Mouse (Mus musculus) heart, embryonic 14.5 days (tissue): ENCODE results near the gene Mrpl45. TPM values are rescaled to one million over a fixed set of nuclear protein-coding genes. Genes with fewer than 3 reads are reported as not detected.
A peak's percentile ranks its signal among the peaks of the same experiment; 100 is the strongest.

Source experiments
- ATAC-seq: fragments of 200-750 bp; cut with Nextera tagmentation; 2 replicates; pipeline ENCODE4 v1.8.0; 2017; ENCODE audit warnings: low read depth, moderate TSS enrichment; ENCODE audit not compliant: insufficient number of reproducible peaks, insufficient read depth, low FRiP score
- H3K27ac ChIP-seq, 2 experiments: fragments of 200-500 bp in 1 of 2; fragments of 300-500 bp in 1 of 2; sonication (generic) in 1 of 2; replicated peaks in 1 of 2; 2 replicates each; pipeline ENCODE4 v1.5.1; 2012 to 2014; ENCODE audit warnings: low read depth in 2 of 2, low read length in 2 of 2, control low read depth in 1 of 2, mild to moderate bottlenecking in 1 of 2, mixed read lengths in 1 of 2; ENCODE audit not compliant: control insufficient read depth in 1 of 2, insufficient read depth in 1 of 2
- H3K27me3 ChIP-seq: fragments of 300-500 bp; sonication (generic); 2 replicates; pipeline ENCODE4 v1.6.1; 2014; ENCODE audit warnings: mild to moderate bottlenecking, low read length, control low read depth; ENCODE audit not compliant: control insufficient read depth, insufficient read depth
- H3K36me3 ChIP-seq: fragments of 300-500 bp; sonication (generic); 2 replicates; pipeline ENCODE4 v1.6.1; 2014; ENCODE audit warnings: mild to moderate bottlenecking, control low read depth, low read length, mixed read lengths; ENCODE audit not compliant: control insufficient read depth, insufficient read depth
- H3K4me1 ChIP-seq, 2 experiments: fragments of 200-500 bp in 1 of 2; fragments of 300-500 bp in 1 of 2; sonication (generic) in 1 of 2; 2 replicates each; pipeline ENCODE4 v1.6.1; 2012 to 2014; ENCODE audit warnings: low read length in 2 of 2, control low read depth in 1 of 2, mixed read lengths in 1 of 2; ENCODE audit not compliant: control insufficient read depth in 2 of 2, insufficient read depth in 2 of 2
- H3K4me2 ChIP-seq: fragments of 300-500 bp; sonication (generic); 2 replicates; pipeline ENCODE4 v1.6.1; 2014; ENCODE audit warnings: mild to moderate bottlenecking, low read length
- H3K4me3 ChIP-seq, 2 experiments: fragments of 200-500 bp in 1 of 2; fragments of 300-500 bp in 1 of 2; sonication (generic) in 1 of 2; 2 replicates each; pipeline ENCODE4 v1.5.1; 2012 to 2014; ENCODE audit warnings: low read length in 2 of 2, mild to moderate bottlenecking in 2 of 2, control low read depth in 1 of 2, low read depth in 1 of 2, moderate library complexity in 1 of 2; ENCODE audit not compliant: control insufficient read depth in 1 of 2, insufficient read depth in 1 of 2
- H3K9ac ChIP-seq: fragments of 300-500 bp; sonication (generic); 2 replicates; pipeline ENCODE4 v1.6.1; 2014; ENCODE audit warnings: mild to moderate bottlenecking, low read length
- H3K9me3 ChIP-seq: fragments of 300-500 bp; sonication (generic); 2 replicates; pipeline ENCODE4 v1.6.1; 2016; ENCODE audit warnings: low read length, control low read depth; ENCODE audit not compliant: control insufficient read depth
- WGBS: fragments of 180-500 bp; shearing (Covaris S2); extraction: QIAGEN DNeasy Blood & Tissue Kit; methylation state at CpG from one replicate; pipeline ENCODE4 v1.1.7; 2014; 5-methylcytosine and 5-hydroxymethylcytosine counted together
- polyA plus RNA-seq: library from polyadenylated mRNA; unstranded; fragments of >200 nt; fragmentation: Nextera tagmentation; extraction: Ambion mirVana; gene quantifications from 2 replicates; pipeline ENCODE4 v1.2.1, GENCODE M21; 2014

The Mrpl45 gene
- polyA plus RNA-seq, 1 experiment from 2014 or later: 59.2 TPM

DNA sequence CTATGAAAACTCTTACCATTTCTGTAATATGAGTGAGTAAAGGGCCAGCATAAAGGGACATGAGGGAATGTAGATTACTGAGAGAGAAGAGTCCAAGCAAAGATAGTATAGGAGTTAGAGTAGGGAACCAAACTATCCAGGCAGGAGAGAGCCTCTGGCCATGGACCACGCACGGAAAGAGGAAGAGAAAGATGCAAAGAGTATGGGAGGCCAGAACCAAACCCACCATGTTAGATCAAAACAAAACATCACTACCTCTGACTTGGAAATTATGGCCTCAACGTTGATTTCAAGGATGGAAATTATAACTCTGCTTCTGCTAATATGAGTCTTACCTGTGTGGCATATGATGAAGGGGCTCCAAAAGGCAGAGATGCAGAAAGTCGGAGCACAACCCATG, 30.7 kb upstream of the Mrpl45 start:
- no peak overlapping the region for H3K4me2 ChIP-seq
- H3K9ac ChIP-seq: no peak overlapping the region
- H3K9me3 ChIP-seq: no peaks in the 10 kb centered on the region
- ATAC-seq: no peak
- WGBS: 76% methylated on average over 4 of the region's 4 CpGs
- H3K36me3 ChIP-seq: no peaks in the 10 kb centered on the region
- H3K4me3 ChIP-seq: no peak overlapping the region
- H3K27ac ChIP-seq: no peak overlapping the region
- H3K27me3 ChIP-seq: no peaks in the 10 kb centered on the region
- H3K4me1 ChIP-seq: peaks cover 6 to 12% of the 10 kb centered on the region in 2 experiments

DNA sequence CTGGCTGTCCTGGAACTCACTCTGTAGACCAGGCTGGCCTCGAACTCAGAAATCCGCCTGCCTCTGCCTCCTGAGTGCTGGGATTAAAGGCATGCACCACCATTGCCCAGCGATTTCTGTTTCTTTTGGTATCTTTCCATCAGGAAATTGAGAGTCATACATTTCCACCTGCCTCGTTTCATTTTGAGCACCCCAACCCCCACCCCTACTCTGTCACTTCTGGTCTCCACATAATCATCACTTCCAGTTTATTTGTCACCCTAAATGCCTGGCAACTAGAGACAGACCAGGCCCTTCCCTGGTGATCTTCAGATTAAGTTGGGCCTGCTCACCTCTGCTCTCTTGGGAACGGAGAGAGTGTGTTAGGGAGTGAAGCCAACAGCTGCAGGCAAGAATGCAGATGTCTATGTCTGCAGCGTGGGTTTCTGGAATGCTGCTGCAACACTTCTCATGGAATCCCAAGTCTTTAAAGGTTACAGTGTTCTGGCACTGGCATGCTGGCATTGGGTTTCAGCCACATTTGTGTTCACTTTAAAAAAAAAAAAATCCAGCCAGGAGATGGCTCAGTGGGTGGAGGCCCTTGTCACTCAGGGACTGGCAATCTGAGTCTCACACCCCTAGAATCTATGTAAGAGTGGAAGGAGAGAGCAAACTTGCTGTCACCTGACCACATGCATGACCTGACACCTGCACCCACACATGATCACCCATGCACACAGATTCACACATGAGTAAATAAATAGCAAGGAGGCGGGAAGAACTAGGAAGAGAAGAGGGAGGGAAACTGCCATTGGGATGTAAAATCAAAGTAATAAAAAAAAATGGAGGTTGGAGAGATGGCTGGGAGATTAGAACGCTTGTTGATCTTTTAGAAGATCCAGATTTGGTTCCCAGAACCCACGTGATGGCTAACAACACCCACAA, 29.4 kb upstream of the Mrpl45 start:
- ATAC-seq: peak; percentile 50; the same call in 1 of the 2 replicates
- peaks cover 6 to 12% of the 10 kb centered on the region in 2 experiments for H3K4me1 ChIP-seq
- H3K27ac ChIP-seq: peak overlapping the region; percentile 46 to 49; a peak in 3 of 4 replicates

DNA sequence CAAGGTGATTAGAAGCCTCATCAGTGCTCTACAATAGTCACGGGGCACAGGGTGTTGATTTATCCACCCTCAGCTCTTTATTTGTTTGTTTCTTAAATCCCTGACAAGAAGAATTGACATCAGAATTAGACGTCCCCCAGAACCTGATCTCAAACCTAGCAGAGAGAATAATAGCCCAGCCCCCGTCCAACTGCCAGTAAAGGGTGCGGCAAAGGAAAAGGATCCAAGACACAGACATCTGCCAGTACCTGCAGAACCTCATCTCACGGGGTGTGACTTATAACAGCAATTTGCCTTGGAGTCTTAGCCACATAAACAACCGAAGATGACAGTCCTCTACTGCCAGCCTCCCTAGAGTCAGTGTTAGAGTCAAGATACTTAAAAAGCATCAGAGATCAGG, 28.5 kb upstream of the Mrpl45 start:
- Histone ChIP-seq H3K4me3 (no peak overlapping the region), H3K9ac (no peak overlapping the region), H3K4me2 (no peak overlapping the region), H3K4me1 (peaks cover 6 to 12% of the 10 kb centered on the region in 2 experiments), H3K27ac (no peak overlapping the region), H3K36me3 (no peaks in the 10 kb centered on the region), H3K9me3 (no peaks in the 10 kb centered on the region), H3K27me3 (no peaks in the 10 kb centered on the region)
- ATAC-seq: no peak
- WGBS: 59% methylated on average over 6 of the region's 6 CpGs

More for the DNA sequence above, 29.4 kb upstream of the Mrpl45 start:
- Histone ChIP-seq H3K36me3 (no peaks in the 10 kb centered on the region), H3K4me2 (no peak overlapping the region), H3K4me3 (no peak overlapping the region), H3K9me3 (no peaks in the 10 kb centered on the region), H3K9ac (no peak overlapping the region), H3K27me3 (no peaks in the 10 kb centered on the region)
- WGBS: 54% methylated on average over 8 of the region's 9 CpGs

DNA sequence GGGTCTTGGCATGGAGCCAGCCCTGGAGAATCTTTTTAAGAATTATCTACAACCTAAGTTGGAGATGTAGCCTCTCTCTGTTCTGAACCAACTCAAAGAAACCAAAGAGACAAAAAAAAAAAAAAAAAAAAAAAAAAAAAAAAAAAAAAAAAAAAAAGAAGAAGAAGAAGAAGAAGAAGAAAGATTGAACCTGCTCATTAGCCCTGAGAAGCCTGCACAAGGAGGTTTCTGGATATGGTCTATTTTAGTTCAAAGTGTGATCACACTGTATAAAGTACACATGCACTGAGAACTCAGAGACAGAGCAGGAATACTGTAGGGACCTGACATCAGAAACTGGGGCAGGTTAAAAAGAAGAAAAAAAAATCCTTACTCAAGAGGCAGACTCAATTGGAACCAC, 27.9 kb upstream of the Mrpl45 start:
- no peaks in the 10 kb centered on the region for H3K27me3 ChIP-seq
- H3K4me1 ChIP-seq: peaks cover 6 to 12% of the 10 kb centered on the region in 2 experiments
- no peak overlapping the region for H3K27ac ChIP-seq
- no peak overlapping the region for H3K4me3 ChIP-seq
- H3K36me3 ChIP-seq: no peaks in the 10 kb centered on the region
- H3K9me3 ChIP-seq: no peaks in the 10 kb centered on the region
- no peak for ATAC-seq
- no peak overlapping the region for H3K9ac ChIP-seq
- no peak overlapping the region for H3K4me2 ChIP-seq

DNA sequence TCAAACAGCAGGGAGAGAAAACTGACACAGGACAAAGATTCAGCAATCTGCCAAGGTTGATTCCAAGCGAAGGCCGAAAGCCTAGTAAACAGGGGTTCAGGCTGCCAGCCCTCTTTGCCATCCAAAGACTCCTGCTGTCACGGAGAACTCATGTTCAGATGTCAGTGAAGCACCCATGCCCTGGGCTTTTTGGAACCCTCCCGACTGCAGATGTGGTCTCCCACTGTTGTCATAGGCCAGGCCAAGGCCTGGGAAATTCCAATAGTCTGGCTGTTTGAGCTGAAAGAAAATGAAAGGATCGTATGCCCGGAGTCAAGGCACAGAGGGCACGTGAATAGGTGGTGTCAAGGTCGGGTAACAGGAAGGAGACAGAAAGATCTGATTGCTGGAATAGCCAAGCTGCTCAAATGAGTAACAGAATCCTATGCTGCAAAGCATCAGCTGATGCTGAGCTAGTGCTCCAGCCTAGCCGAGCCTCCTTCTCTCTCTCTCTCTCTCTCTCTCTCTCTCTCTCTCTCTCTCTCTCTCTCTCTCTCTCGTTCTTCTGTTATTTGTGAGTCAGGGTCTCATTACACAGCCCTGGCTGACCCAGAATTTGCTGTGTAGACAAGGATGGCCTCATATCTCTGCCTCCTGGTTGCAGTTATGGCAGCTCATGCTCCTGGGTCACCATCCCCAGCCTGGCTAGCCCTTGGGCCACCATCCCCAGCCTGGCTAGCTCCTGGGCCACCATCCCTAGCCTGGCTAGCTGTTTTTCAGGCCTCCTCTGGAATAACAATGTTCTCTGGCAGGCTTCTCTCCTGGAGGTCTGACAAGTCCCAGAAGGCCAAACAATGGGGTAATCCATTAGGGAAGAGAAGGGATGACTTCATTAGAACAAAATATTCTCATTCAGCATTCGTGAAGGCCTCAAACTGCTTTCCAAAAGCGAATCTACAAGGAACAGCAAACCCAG, 26.0 kb upstream of the Mrpl45 start:
- no peak overlapping the region for H3K4me2 ChIP-seq
- ATAC-seq: no peak
- no peaks in the 10 kb centered on the region for H3K27me3 ChIP-seq
- 54% methylated on average over 12 of the region's 12 CpGs for WGBS
- H3K27ac ChIP-seq: no peak overlapping the region
- no peaks in the 10 kb centered on the region for H3K36me3 ChIP-seq
- no peaks in the 10 kb centered on the region for H3K9me3 ChIP-seq
- no peak overlapping the region for H3K4me3 ChIP-seq
- no peak overlapping the region; the same call in 1 of the 2 replicates for H3K9ac ChIP-seq
- peaks cover 6 to 12% of the 10 kb centered on the region in 2 experiments for H3K4me1 ChIP-seq

DNA sequence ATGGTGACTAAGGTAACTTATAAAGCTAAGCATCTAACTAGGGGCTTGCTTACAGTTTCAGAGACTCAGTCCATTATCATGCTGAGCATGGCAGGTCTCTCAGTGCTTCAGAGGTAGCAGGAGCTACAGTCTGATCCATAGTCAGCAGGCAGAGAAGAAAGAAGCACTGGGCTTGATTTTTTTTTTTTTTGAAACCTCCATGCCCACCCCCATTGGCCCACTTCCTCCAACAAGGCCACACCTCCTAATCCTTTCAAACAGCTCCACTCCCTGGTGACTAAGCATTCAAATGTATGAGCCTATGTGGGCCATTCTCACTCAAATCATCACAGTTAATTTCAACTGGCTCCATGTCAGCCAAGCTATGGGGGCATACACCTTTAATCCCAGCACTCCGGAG, 22.8 kb upstream of the Mrpl45 start:
- H3K36me3 ChIP-seq: no peaks in the 10 kb centered on the region
- WGBS: 94% methylated on average over 1 of the region's 1 CpGs
- no peak overlapping the region for H3K4me3 ChIP-seq
- H3K9ac ChIP-seq: no peak overlapping the region
- no peak for ATAC-seq
- peaks cover 0 to 8% of the 10 kb centered on the region in 2 experiments; a peak in 1 of 4 replicates for H3K4me1 ChIP-seq
- H3K27me3 ChIP-seq: no peaks in the 10 kb centered on the region
- no peaks in the 10 kb centered on the region for H3K9me3 ChIP-seq
- no peak overlapping the region for H3K4me2 ChIP-seq
- H3K27ac ChIP-seq: no peak overlapping the region

DNA sequence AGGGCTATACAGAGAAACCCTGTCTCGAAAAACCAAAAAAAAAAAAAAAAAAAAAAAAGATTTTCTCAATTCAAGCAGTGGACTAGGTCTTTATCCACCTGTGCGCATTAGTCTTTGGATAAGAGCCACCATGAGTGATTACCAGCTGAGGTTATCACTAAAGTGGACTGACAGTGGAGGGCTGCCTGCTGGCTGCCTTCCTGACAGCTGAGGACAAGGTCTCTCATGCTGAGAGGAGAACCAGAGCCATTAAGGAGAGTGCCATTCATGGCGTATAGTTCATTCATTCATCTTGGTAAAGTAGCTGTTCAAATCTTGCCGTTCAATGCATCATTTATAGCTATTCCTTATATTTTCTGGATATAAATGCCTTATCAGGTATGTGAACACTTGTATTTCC, 19.0 kb upstream of the Mrpl45 start:
- WGBS: 55% methylated on average over 3 of the region's 4 CpGs
- Histone ChIP-seq H3K9me3 (no peaks in the 10 kb centered on the region), H3K27ac (no peak overlapping the region), H3K4me2 (no peak overlapping the region), H3K27me3 (no peaks in the 10 kb centered on the region), H3K36me3 (no peaks in the 10 kb centered on the region), H3K4me3 (no peak overlapping the region), H3K9ac (no peak overlapping the region), H3K4me1 (peaks cover 3 to 9% of the 10 kb centered on the region in 2 experiments)
- no peak for ATAC-seq
